Mouse (Mus musculus) MEL (cell line): ENCODE measurements at regions not wholly inside any gene's neighbourhood (a gene's known extent, or its start where the extent isn't known, plus 50 kb on each side); places are given as distances from the start of the nearest gene placed in this dataset.

Experiments
- CTCF ChIP-seq, 3 experiments: IDR thresholded peaks in 2 of 3; conservative IDR thresholded peaks in 1 of 3; 2 replicates each; pipeline ENCODE4 v1.5.1; 2011 to 2012; ENCODE audit warnings: low read length in 3 of 3, low read depth in 2 of 3, mild to moderate bottlenecking in 2 of 3, improper control_type of control experiment in 1 of 3, inconsistent platforms in 1 of 3, mixed read lengths in 1 of 3, moderate library complexity in 1 of 3; ENCODE audit not compliant: control insufficient read depth in 1 of 3, insufficient read depth in 1 of 3, poor library complexity in 1 of 3, severe bottlenecking in 1 of 3
- ELF1 ChIP-seq: IDR thresholded peaks from 2 replicates; pipeline ENCODE4 v1.6.1; 2014; ENCODE audit warnings: low read depth, mild to moderate bottlenecking, inconsistent platforms, low read length, improper control_type of control experiment, moderate library complexity
- MAX ChIP-seq: IDR thresholded peaks from 2 replicates; pipeline ENCODE4 v1.6.1; 2011; ENCODE audit warnings: low read length, improper control_type of control experiment
- MEF2A ChIP-seq: IDR thresholded peaks from 2 replicates; pipeline ENCODE4 v1.6.1; 2014; ENCODE audit warnings: low read depth, mild to moderate bottlenecking, inconsistent platforms, low read length, improper control_type of control experiment; ENCODE audit not compliant: poor library complexity, insufficient replicate concordance, severe bottlenecking; ENCODE audit errors: extremely low read depth
- POLR2AphosphoS2 ChIP-seq: IDR thresholded peaks from 2 replicates; pipeline ENCODE4 v1.6.1; 2011; ENCODE audit warnings: low read length, improper control_type of control experiment
- RCOR1 ChIP-seq: IDR thresholded peaks from 2 replicates; pipeline ENCODE4 v1.6.1; 2012; ENCODE audit warnings: low read depth, mild to moderate bottlenecking, inconsistent platforms, low read length, improper control_type of control experiment
- ZMIZ1 ChIP-seq: IDR thresholded peaks from 2 replicates; pipeline ENCODE4 v1.6.1; 2012; ENCODE audit warnings: low read depth, mild to moderate bottlenecking, inconsistent platforms, low read length, improper control_type of control experiment, moderate library complexity

GRCm38 (mm10) chr5:73729646-73730045, 78.5 kb downstream of the Spata18 start:
- TF ChIP-seq CTCF (IDR thresholded peaks at IDR 0.05 in 2 of 3, conservative IDR thresholded peaks at IDR 0.05 in 1 of 3; ENCODE audit: control insufficient read depth in 1 of 3, insufficient read depth in 1 of 3, low read depth in 2 of 3, low read length in 3 of 3, poor library complexity in 1 of 3, severe bottlenecking in 1 of 3), result no peak
- no peak for TF ChIP-seq POLR2AphosphoS2
- no peak for TF ChIP-seq MEF2A
- no peak for TF ChIP-seq RCOR1
- TF ChIP-seq ZMIZ1, result no peak
- TF ChIP-seq MAX, result no peak
- TF ChIP-seq ELF1, result no peak
